Mouse (Mus musculus) megakaryocyte progenitor cell, adult 5-6 weeks (primary cell): ENCODE data around the gene Zzz3. TPM values are rescaled to one million over a fixed set of nuclear protein-coding genes. Genes with fewer than 3 reads are reported as not detected.

Source experiments
- ATAC-seq: replicated peaks from 2 replicates; pipeline ENCODE4 v1.8.0; 2016; ENCODE audit warnings: mild to moderate bottlenecking, moderate TSS enrichment, inconsistent platforms; ENCODE audit not compliant: poor library complexity
- total RNA-seq, 2 experiments: library from RNA; stranded (forward) in 1 of 2; stranded (reverse) in 1 of 2; fragments of 157-497, 149-512 nt in 1 of 2; fragments of 200-1000 nt in 1 of 2; gene quantifications; 2 replicates each; pipeline versions ENCODE4 v1.2.3 to v1.2.4; 2015 to 2017

Gene Zzz3
- total RNA-seq (2015) (49.2 and 50.3 TPM in 2 replicates), total RNA-seq (2017) (54.6 and 80.5 TPM in 2 replicates)

DNA sequence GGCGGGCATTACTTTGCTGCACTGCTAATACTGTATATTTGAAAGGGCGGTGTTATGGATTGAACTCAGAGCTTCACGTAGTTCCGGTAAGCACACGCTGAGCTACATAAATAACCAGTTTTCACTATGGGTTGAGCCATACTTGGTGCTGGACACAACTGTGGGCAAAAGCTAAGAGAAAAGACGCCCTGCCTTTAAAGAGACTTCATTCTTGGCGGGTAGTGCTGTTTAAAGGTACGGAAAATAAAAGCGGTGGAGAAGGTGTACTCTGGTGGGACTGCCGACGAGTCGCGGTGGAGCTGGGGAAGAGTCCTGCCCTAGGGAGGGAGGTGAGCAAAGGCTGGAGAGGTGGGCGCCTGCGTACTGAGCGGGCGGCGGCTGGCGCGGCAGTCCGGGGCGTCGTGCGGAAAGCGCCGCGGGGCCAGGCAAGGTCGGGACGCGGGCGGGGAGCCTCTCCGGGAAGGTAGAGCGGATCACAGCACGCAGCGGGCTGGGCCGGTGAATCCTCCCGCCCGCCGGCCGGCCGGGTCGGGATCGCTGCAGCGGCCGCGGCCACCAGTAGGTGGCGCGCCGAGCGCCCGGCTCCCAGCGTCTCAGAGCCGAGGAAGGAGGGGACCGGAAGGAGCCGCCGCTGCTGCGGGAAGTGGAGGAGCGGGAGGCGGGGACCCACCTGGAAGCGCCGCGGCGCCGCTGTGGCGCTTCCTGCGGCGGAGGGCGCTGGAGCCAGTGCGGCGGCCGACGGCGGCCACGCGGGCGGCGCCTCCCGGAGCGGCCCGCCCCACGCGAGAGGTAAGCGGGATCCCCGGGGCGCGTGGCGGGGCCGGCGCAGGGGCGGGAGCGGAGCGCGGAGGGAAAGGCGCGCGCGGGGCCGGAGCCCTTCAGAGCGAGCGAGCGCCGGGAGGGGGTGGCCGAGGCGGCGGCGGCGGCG, at the start of gene Zzz3:
Gene Zzz3 (plus strand): TSS at position 124 of the 928 bp plus-strand sequence.
- peak; percentile 66 for ATAC-seq

DNA sequence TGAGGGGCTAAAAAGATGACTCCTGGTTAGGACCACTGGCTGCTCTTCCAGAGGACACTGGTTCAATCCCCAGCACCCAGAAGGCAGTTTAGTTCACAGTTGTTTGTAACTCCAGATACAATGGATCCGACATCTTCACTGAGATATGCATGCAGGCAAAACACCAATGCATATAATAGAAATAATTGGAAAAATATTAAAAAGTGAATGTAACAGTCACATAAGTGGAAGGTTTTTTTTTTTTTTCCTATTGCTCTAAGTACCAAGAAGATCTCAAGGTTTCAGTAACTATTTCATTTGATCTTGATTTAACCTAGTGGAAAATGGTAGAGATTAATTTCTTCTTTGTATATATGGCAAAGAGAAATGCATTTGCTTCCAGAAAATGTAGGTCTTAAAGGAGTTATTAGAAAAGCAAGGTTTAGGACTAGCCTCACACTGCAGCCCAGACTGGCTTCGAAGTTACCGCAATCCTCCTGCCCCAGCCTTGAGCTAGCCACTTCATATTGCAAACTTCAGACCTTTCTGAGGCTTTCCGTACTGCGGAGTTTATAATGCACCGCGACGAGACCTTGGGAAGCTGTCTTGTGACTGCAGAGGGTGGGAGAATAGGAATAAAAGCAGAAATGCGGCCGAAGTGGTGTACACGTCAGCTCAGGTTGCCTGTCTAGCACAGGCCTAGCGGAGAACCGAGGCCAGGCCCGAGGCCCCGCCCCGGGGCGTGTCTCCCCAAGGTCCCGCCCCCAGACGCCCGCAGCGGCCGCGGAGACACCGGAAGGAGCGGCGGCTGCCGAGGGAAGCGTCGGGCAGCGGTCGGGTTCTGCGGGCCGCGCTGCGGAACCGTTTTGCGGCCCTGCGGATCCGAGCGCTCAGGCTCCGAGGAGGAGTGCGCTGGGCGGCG, 49.3 kb upstream of the Zzz3 start, which contains the start of gene Usp33:
Gene Usp33 (plus strand): TSS at position 747 of the 901 bp plus-strand sequence.
- peak; percentile 88 for ATAC-seq

DNA sequence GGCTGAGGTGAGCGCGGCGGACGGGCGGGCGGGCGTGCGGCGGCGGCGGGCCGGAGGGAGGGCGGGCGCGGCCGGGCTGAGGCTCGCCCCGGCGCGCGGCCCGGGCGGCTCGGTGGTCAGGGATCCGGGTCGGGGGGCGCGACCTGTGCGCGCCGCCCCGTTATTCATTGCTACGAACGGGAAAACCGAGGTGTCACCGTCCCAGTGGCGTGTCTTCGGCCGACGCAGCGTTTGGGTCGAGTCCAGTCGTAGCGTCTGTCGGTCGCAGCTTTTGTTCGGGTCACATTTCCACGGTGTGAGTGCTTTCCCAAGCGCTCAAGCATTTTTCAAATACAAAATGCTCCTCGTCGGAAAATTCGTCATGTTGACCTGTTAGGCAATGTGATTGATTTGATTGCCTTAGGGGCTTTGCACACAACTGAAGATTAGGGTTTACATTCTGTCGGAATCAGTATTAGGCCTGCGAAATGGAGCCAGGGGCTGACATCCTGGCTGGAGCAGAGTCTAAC, 48.6 kb upstream of the Zzz3 start:
- ATAC-seq: peak; percentile 21; the same call in 1 of the 2 replicates

DNA sequence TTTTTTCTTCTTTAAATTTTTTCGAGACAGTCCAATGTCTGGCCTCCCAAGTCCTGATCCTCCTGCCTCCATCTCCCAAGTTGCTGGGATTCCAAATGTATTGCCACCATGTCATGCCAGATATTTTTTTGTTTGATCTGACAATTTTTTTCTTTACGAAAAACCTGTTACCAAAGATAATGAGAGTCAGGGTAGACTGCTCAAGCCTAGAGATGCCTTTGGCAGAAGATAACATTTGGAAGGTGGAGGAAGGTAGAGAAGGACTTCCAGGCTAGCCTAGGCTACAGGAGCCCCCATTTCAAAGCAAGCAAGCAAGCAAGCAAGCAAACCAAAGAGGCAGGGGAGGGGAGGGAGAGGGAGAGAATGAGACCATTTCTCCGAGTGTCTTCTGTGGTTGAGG, 48.0 kb upstream of the Zzz3 start:
- peak; percentile 28 for ATAC-seq

DNA sequence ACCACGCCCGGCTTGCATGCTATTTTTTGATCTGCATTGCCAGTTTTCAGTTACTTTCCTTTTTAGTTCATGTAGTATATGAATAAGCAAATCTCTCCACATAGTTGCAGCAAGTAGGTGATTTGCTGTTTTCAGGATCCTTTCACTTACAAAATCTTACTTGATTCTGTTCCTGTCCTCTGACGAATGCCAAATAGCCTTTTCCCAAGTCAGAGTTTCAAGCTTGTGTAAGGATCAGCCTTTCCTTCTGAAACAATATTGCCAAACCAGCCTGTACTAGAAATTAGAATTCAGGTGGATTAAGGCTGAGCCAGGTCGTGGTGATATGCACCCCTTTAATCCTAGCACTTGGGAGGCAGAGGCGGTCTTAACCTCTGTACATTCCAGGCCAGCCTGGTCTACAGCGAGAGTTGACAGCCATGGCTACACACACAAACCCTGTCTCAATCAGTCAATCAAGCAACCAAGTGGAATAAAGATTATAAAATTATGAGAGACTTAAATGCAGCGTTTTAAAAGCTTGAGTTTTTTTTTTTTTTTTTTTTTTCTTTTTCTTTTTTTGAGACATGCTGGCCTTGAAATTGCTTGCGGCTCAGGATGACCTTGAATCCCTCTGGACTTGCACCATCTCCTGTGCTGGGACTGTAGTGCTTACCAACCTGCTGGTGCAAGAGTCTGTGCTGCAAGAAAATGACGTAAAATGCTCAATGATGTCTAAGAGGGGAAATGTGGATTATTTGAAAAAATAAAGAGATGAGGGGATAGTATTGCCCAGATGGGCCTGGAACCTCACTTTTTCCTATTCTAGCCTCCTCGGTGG, 47.1 kb upstream of the Zzz3 start:
- ATAC-seq: no peak; the same call in 1 of the 2 replicates

DNA sequence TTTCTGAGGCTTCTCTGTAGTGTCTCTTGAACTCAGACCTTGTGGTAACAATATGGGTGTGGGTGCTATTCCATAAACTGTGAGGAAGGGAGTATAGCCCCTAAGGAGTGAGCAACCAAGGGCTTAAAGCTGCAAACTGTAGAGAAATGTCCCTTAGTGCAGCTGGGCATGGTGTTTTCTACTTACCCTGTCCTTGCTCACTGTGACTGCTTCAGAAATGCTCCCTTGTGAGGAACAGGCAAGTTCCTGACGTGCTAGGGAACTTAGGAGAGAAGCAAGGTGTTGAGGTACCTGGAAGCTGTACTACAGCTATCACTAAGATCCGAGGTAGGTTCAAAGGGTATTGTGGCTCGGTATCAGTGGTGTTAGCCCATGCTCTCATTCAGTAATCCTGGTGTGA, 44.8 kb upstream of the Zzz3 start:
- no peak for ATAC-seq

DNA sequence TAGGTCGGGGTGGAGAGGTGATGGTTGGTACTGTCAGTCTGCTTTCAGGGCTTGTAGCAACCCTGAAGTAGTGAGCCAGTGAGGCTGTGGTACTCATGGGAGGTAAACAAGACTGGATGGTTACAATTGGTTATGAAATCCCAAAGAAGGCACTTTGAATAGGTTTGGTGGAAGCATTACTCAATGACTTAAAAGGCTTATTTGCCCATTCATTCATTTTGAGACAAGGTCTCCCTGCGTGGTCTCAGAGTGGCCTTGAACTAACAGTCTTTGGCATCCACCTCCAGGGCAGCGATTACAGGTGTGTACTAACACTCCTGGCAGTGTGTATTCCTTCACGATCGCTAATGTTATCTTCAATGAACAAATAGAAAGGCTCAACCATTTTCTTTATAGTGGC, 44.3 kb upstream of the Zzz3 start:
- ATAC-seq: no peak

DNA sequence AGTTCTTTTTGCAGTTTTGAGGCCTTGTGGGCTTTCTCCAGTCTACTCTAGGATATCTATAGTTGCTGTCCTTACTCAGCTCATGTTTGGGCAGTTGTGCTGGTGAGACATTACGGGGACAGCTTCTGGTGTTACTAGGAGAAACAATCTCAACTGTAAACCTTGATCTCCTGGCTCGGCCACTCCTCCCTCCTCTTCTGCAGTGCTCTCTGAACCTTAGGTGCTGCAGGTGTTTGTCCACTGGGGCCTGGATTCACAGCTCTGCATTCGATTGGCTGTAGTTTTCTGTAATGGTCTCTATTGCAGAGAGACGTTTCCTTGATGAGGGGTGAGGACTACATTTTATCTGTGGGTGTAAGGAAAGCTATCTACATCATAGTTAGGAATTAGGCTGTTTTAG, 43.0 kb upstream of the Zzz3 start:
- no peak for ATAC-seq

DNA sequence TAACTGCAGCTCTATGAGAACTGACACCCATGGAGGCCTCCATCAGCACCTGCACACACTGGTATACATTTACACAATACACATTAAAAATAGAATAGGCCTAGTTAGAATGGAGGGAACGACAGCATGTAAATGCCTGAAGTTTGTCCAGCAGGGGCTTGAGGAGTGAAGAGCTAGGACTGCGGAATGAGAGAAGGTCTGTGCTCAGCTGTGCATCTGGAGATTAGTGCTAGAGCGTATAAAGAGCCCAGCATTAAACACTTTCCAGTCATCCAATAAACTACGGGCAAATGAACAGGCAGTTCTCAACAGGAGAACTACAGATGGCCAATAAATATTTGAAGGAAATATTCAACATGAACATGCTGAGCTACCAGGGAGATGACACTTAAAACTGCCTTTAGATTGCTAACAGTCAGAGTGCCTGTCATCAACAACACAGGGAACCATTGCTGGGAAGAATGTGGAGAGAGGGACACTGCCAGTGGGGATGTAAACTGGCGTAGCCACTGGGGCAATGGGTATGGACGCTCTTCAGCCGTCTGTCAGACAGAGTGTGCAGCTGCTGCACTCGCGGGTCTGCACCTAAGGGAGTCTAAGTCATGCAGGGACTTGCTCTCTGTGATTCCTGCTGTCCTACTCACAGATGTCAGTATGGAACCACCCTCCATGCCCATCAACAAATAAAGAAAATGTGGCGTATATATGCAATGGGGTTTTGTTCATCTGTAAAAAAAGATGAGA, 41.7 kb upstream of the Zzz3 start:
- ATAC-seq: no peak

DNA sequence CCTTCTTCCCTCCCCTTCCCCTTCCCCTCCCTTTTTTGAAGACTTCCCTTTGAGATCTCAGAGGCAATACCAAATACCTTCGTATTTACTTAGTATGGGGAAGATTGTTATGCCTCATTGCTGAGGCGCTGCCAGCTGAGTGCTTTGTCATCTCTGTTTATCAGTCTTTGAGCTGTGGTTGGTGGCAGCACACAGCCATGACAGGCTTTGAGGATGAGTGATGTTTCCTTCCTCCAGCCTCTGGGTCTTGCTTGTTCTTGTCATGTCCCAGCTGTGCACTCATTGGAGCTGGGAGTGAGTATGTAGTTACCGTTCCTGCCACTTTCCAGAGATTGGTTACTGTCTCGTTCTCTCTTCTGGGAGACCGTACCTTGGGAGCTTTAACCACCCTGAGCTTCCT, 39.9 kb upstream of the Zzz3 start:
- peak; percentile 97 for ATAC-seq

DNA sequence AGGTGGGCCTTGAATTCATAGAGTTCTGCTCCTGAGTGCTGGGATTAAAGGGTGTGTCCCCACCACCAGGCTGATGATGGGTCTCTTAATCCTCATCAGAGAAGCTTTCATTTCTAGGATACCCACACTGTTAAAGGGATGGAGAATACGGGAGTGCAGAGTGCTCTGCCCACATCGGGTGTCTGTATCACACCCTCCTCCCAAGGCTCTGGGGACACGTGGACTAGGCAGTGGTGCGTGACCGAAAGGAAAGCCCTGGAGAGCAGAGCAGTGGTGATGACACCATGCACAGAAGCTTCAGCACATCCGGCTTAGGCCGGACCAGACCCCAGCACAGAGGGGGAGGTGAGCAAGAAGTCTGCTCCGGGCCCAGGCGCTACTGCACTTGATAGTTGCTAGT, 38.5 kb upstream of the Zzz3 start:
- no peak for ATAC-seq

DNA sequence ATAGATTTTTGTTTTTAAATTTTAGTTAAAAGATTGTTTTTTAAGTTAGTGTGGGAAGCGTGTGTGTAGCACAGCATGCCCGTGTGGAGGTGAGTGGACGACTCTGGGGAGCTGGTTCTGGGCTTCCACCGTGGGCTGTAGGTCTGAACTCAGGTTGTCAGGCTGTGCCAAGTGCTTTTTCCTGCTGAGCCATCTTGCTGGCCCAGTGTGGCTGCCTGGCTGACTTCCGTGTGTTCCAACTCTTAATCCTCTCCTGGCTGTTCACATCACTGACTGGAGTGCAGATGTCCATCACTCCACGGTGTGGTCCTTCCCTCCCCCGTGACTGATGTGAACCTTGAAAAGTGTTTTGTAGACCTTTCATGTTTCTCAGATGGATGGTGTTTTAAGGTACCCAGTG, 36.1 kb upstream of the Zzz3 start:
- ATAC-seq: no peak

DNA sequence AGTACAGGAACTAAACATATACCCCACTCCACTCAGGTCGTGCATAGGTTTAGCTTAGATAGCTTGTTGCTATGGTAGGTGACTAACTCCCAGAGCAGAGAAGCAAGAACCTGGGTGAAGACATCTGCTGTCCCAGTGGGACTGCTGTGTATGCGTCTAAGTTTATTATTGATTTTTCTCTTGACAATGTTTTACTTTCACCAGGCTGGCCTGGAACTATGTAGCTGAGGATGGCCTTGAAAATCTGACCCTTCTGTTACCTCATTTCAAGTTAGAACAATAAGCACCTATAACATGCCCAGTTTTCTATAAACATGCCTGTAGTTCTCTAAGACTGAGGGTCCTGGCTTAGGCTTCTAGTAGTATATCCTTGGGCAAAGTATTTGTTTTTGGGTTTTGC, 31.1 kb upstream of the Zzz3 start:
- ATAC-seq: no peak

DNA sequence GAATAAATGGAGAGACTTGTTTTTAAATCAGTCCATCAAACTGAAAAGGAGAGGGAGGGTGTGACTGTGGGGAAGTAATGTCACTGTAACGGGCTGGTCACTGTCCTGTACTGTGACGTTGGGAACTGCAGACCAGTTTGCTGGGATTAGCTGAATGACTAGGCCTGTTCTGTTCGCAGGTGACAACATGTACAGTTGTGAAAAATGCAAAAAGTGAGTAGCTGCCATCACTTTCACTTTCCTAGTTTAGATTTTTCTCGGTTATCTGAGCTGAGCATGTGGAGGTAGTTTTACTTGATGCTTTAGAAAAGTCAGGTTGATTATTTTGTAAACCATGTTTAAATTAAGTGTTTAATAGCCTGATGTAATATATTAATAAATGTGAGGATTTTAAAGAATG, 19.2 kb upstream of the Zzz3 start:
- ATAC-seq: no peak

DNA sequence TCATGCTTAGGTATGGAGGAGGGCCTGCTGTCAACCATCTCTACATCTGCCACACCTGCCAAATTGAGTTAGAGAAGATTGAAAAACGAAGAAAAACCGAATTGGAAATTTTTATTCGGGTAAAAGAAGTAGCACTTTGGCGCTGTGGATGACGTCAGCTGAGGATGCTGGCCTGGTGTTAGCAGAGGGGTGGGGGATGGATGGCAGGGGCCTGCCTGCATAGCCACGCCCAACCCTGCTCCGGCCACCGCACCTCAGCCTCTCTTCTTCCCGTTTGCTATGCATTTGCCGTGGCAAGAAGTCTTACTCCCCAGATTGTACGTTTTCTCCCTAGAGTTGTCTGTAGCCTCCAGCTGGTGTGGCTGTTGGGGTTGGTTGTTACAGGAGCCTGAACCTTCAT, 11.2 kb upstream of the Zzz3 start:
- no peak for ATAC-seq

DNA sequence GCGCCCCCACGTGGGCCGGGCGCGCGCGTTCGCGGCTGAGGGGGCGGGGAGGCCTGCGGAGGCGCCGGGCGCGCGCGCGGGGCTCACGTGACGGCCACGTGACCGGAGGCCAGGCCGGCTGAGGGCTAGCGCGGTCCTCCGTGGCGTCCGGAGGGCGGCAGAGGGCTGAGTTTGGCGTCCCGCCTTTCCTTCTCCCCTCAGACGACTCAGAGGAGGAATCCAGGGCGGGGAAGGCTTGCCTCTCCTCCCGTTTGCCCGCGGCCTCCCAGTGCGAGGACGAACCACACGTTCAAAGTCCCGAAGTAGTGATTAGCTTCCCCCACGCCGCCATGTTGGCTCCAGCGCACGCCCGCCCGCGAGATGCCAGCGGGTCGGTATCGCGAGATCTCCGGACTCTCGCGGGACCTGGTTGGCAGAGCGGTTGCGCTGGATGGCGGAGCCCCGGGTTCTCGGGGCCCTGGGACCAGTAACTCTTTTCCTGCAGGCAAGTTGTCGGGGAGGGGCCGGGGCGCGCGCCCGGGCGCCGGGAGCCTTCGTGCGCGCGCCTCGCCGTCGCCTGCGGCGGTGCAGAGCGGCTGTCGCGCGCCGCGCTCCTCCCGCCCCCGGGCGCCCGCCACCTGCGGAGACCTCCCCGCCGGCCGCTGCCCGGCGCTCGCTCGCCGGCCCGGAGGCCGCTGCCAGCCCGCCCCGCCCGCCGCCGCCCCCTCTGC, 1.2 kb downstream of the Zzz3 start:
- ATAC-seq: peak; percentile 74

DNA sequence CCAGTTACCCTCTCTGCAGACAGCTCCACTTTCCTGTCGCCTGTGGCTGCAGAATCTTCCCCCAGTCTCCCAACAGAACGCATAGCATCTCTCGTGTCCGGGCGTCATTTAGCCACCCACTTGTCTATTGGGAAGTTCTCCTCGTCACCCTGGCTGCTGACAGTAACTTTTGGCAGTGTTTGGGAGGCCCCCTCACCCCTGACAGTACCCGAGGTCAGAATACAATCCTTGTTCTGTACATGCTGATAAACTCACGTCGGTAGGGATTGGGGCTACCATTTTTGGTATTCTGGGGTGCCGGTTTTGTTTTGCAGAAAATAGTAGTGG, 1.7 kb downstream of the Zzz3 start:
- peak; percentile 1; the same call in 1 of the 2 replicates for ATAC-seq

DNA sequence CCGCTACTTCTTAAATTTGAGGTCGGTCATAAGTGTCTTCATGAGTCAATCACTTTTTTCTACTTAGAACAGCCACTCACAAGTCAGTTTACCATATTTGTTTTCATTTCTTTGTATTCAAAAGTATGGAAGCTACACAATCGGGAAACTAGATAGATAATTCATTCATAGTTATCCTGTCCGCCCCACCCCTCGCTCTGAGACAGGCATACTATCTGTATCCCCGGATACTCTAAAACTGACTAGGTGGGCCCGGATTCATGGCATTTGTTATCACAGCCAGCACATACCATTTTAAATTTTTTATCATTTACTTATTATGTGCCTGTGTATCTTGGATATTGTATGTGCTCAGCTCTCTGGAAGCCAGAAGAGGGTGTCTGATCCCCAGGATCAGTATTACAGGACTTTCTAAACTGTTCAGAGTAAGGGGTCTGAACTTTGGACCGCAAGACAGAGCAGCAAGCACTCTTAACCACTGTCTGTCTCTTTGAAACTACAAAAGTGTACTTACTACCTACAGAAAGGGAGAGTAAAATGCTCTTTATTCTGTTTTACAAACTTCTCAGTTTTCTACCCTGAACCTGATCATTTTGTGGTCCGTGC, 2.2 kb downstream of the Zzz3 start:
- ATAC-seq: peak; percentile 13

DNA sequence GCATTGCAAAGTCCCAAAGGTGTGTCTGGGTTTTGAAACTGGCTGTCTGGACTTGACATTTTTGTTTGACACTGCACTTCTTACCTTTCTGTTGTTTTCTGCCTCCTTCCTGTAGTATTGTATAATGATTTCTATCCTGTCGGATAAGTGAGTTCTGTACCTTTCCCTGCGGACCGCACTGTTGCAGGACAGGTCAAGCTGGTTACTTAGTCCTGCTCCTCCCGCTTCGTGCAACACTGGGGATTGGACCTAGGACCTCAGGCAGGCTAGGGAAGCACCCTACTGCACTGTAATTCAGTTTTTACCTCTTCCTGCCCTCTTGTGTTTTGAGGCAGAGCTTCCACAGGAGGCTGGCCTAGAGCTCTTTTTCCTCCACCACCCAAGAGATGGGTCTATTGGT, 5.2 kb downstream of the Zzz3 start:
- no peak for ATAC-seq
